Mouse (Mus musculus) frontal cortex, postnatal 10 days (tissue): ENCODE data around the gene Depdc1a.
"Not testable (repeated sequence)": the region's sequence is repeated elsewhere in the genome, so short reads cannot be mapped to it uniquely, and the experiment has no call there.

Source experiments
- DNase-seq, 2 experiments: peaks; one replicate each; pipeline ENCODE4 v3.0.0; 2022; ENCODE audit warnings: low spot score in 2 of 2, mixed read lengths in 1 of 2

Gene Depdc1a

GRCm38 (mm10) chr3:159495243-159495801 lies at the start of gene Depdc1a:
Gene Depdc1a, plus strand, starts transcription at chr3:159495433.
- DNase-seq, result peak; percentile 75 to 91

GRCm38 (mm10) chr3:159470059-159470458 lies 25.2 kb upstream of the Depdc1a start:
- DNase-seq, result no peak

- no peak for DNase-seq
Observed at GRCm38 (mm10) chr3:159475465-159475864, 19.8 kb upstream of the Depdc1a start.

- no peak for DNase-seq
Observed at GRCm38 (mm10) chr3:159477250-159477962, 17.8 kb upstream of the Depdc1a start.

GRCm38 (mm10) chr3:159494709-159495108 lies 524 bp upstream of the Depdc1a start:
- DNase-seq, result not testable (repeated sequence)

- DNase-seq, result no peak
Observed at GRCm38 (mm10) chr3:159508899-159509298, 13.7 kb downstream of the Depdc1a start.

GRCm38 (mm10) chr3:159528563-159528962 lies 33.3 kb downstream of the Depdc1a start:
- DNase-seq, result no peak

GRCm38 (mm10) chr3:159548303-159548702 lies 53.1 kb downstream of the Depdc1a start:
- DNase-seq, result peak in 1 of 2 experiments; percentile 10

- DNase-seq, result no peak
Observed at GRCm38 (mm10) chr3:159550224-159550623, 55.0 kb downstream of the Depdc1a start.
